Mouse (Mus musculus) megakaryocyte, embryonic 14.5 days (primary cell): ENCODE data around the gene Etnk1. TPM values are rescaled to one million over a fixed set of nuclear protein-coding genes. Genes with fewer than 3 reads are reported as not detected.
"Not testable (repeated sequence)": the region's sequence is repeated elsewhere in the genome, so short reads cannot be mapped to it uniquely, and the experiment has no call there.

Source experiments
- H3K27me3 ChIP-seq: replicated peaks from 2 replicates; pipeline ENCODE3; 2012; ENCODE audit warnings: inconsistent platforms
- H3K36me3 ChIP-seq: replicated peaks from 2 replicates; pipeline ENCODE3; 2012; ENCODE audit warnings: low read length, inconsistent platforms, mixed read lengths
- H3K4me1 ChIP-seq: 2 replicates; pipeline ENCODE4 v1.6.1; 2012; ENCODE audit warnings: inconsistent platforms
- H3K4me3 ChIP-seq: replicated peaks from 2 replicates; pipeline ENCODE3; 2012; ENCODE audit warnings: moderate library complexity, mild to moderate bottlenecking, inconsistent platforms
- H3K9me3 ChIP-seq: 2 replicates; pipeline ENCODE4 v1.6.1; 2012; ENCODE audit warnings: inconsistent platforms
- FLI1 ChIP-seq: IDR thresholded peaks from 2 replicates; pipeline ENCODE4 v1.6.1; 2012; ENCODE audit warnings: low read length, inconsistent platforms, mixed read lengths
- GATA1 ChIP-seq: IDR thresholded peaks from 3 replicates; pipeline ENCODE4 v1.6.1; 2012; ENCODE audit warnings: mixed read lengths, low read length, inconsistent platforms, borderline replicate concordance
- polyA plus RNA-seq: library from polyadenylated mRNA; stranded (reverse); fragments of >175 nt; gene quantifications from 2 replicates; pipeline ENCODE4 v1.2.3, GENCODE M21; 2012; ENCODE audit warnings: low replicate concordance; ENCODE audit not compliant: insufficient read depth

Gene Etnk1
- polyA plus RNA-seq, 1 experiment = 3.1 TPM

DNA sequence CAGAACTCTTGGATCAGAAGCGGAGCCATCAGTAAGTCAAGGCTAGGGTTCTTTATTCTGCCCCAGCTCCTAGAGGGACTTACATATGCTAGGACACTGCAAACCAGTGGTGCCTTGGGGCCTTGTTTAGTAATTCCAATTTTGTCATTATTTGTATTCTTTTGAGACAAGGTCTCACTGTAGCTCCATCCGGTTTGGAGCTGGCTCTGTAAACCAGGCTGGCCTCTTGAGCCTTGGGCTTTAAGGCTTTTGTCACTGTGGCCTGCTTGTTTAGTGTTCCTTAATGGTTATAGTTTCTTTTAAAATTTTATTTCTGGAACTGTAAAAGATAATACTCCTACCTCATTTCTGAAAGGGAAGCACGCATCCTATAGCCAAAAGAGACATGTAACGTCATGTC lies 2.4 kb downstream of the Etnk1 start:
- H3K27me3 ChIP-seq = no peaks in the 10 kb centered on the region
- peaks cover 69% of the 10 kb centered on the region for H3K4me1 ChIP-seq
- TF ChIP-seq FLI1 (no peak), GATA1 (no peak)
- peak overlapping the region; percentile 99 for H3K4me3 ChIP-seq
- no peaks in the 10 kb centered on the region for H3K9me3 ChIP-seq
- peaks cover 38% of the 10 kb centered on the region for H3K36me3 ChIP-seq

DNA sequence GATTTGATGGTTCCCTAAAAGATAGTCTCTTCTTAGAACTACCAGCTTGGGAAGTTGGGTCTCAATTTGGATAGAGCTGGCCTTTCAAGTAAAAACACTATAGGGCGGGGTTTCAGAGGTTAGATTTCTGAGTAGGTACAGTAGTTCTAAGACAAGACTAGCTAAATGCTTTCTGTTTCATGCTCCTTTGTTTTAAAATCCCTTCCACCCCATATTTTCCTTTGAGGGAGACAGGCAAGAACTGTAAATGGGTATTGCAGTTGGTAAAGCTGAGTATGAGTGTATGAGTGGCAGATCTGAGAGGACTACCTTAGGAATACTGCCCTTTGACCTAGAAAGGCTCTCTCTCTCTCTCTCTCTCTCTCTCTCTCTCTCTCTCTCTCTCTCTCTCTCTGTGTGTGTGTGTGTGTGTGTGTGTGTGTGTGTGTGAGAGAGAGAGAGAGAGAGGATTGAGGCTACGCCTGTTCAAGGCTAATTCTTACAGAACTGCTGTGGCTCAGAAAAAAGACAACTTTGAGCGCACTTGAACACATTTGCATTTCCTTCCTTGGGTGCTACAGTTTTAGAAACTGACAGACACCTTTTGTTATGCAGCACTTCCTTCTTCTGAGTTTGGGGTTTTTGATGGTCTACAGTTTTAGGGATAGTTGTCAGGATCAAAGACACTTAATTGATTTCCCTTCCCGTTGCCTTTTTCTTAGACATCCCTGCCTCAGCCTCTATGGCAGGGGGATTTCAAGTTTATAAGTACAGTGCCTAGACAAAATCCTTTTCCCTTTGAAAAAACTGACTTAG lies 3.3 kb downstream of the Etnk1 start:
- peak overlapping the region; percentile 75 for H3K4me3 ChIP-seq
- H3K4me1 ChIP-seq = peaks cover 73% of the 10 kb centered on the region
- H3K36me3 ChIP-seq = peaks cover 44% of the 10 kb centered on the region
- no peak for TF ChIP-seq FLI1
- no peak for TF ChIP-seq GATA1
- H3K27me3 ChIP-seq = no peaks in the 10 kb centered on the region
- H3K9me3 ChIP-seq = no peaks in the 10 kb centered on the region

DNA sequence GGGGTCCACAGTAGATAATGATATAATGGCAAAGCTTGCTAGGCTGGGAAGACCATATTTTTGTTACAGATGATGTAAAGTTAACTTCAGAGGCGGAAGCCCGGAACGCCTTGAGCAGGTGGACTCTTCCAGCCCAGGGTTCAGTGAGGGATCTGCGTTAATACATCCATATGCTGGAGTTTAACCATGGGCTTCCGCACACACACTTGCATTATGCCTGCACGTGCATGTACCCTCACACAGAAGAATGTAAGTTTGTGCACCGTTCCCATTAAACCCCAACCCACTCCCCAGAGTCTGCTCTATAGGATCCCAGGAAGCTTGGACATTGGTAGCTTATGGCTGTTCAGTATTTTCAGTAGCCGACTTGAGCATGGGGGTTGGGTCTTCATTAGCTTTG lies 4.0 kb downstream of the Etnk1 start:
- no peaks in the 10 kb centered on the region for H3K9me3 ChIP-seq
- no peaks in the 10 kb centered on the region for H3K27me3 ChIP-seq
- peak overlapping the region; percentile 80 for H3K4me3 ChIP-seq
- H3K36me3 ChIP-seq = peaks cover 50% of the 10 kb centered on the region
- H3K4me1 ChIP-seq = peaks cover 77% of the 10 kb centered on the region
- TF ChIP-seq GATA1 = no peak
- TF ChIP-seq FLI1 = no peak

DNA sequence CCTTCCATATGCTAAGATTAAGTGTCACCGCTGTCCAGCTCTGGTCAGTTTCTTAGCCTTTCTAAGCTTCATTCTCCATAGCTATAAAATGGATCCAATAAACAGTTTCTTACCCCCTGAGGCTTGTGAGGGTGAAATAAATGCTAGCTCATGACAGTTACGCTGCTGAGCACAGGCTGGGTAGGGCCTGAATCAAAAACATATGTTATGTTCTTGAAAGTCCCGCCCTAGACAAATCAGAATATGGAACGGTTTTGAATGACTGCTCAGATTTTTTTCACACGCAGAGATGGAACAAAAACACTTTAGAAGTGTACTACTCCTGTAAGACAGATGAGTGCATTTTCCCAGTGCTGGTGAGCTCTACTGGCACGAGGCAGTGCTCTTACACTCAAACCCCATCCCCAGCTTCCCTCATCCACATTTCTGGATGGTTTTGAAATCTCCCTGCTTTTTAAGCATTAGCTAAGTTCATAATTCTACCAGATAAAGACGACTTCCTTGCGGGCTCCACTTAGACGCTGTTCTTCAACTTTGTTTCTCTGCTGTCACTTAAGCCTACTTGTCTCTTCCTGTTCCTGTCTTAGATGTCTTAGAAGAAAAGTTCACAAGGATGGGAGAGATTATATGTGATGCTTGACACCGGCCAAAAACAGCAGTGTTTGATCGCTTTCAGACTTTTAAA lies 4.9 kb downstream of the Etnk1 start:
- Histone ChIP-seq H3K9me3 (no peaks in the 10 kb centered on the region), H3K4me3 (peak overlapping the region; percentile 80), H3K4me1 (peaks cover 80% of the 10 kb centered on the region), H3K27me3 (no peaks in the 10 kb centered on the region), H3K36me3 (peaks cover 59% of the 10 kb centered on the region)
- no peak for TF ChIP-seq GATA1
- no peak for TF ChIP-seq FLI1

DNA sequence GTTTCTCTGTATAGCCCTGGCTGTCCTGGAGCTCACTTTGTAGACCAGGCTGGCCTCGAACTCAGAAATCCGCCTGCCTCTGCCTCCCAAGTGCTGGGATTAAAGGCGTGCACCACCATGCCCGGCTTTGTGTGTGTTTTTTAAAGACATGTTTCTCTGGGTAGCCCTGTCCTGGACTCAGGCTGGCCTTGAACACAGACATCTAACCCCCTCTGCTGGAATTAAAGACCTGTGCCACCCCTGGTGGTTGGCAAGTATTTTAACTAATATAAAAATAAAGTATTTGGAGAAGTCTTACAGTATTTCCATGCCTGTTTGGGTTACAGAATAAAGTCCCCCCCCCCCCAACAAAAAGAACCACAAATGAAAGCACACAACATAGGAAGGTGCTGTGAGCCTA lies 5.7 kb downstream of the Etnk1 start:
- H3K9me3 ChIP-seq, H3K4me3 ChIP-seq, H3K27me3 ChIP-seq: not testable (repeated sequence)
- peaks cover 67% of the 10 kb centered on the region for H3K36me3 ChIP-seq
- H3K4me1 ChIP-seq = peaks cover 88% of the 10 kb centered on the region

DNA sequence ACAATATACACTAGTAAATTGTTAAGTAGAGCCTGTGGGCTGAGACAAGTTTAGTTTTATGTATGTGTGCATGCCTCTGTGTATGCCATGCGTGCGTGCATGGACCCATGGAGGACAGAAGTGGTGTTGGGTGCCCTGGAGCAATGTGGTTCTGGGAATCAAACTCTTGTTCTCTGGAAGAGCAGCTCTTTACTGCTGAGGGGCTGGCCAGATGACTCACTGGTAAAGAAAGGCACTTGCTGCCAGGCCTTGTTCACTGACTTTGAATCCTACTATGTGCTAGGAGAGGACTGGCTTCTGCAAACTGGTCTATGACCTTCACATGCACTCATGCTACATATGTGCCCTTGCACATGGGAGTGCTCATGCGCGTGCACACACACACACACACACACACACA lies 7.2 kb downstream of the Etnk1 start:
- H3K36me3 ChIP-seq = peaks cover 80% of the 10 kb centered on the region
- no peaks in the 10 kb centered on the region for H3K9me3 ChIP-seq
- peaks cover 97% of the 10 kb centered on the region for H3K4me1 ChIP-seq
- TF ChIP-seq FLI1 = no peak
- no peak for TF ChIP-seq GATA1
- H3K27me3 ChIP-seq = no peaks in the 10 kb centered on the region
- no peak overlapping the region for H3K4me3 ChIP-seq

DNA sequence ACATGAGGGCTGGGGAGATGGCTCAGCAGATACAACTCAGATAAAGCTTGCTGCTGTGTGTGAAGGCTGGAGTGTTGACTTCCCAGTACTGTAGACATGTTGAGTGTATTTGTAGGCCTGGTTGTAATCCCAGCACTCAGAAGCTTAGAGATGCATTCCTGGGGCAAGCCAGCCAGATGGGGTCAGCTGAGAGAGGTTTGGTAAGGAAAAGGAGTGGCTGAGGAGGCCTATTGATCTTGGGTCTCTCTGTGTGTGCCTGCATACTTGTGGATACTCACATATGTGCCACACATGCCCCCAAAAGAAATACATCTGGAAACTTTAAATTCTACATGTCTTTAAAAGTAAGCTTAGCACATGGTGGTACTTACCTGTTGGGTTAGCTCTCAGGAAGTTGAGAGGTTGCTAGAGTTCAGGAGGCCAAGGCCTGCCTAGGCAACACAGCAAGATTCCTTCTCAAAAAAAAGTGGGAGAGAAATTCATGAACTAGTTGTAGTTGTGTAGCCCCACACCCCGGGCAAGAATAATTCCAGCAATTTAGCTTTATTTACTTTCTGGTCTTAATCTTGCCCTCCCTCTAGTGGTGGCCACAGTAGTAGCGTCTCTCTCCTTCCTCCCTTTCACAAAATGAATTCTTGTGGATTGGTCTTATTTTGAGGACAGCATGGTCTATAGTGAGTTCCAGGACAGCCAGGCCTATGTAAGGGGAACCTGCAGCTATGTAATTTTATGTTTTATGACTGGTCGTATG lies 8.1 kb downstream of the Etnk1 start:
- no peak for TF ChIP-seq GATA1
- TF ChIP-seq FLI1 = no peak
- Histone ChIP-seq H3K27me3 (no peaks in the 10 kb centered on the region), H3K9me3 (no peaks in the 10 kb centered on the region), H3K4me3 (no peak overlapping the region), H3K36me3 (peaks cover 86% of the 10 kb centered on the region), H3K4me1 (peaks cover 97% of the 10 kb centered on the region)

DNA sequence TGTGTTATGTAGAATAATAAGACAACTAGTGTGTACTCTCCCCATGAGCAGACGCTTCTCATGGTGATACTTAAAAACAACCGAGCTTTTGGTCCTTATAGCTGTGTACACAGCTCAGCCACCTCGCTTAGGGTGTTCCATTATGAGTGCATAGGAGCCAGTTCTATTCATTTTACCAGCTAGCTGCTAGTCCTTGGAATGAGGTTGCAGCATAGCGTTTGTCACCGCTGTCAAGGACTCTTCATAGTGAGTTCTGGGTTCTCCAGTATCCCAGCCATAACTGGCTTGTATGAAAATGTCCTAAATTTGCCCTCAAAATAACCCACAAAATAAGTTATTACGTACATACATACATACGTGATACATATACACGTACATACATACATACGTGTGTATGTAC lies 9.1 kb downstream of the Etnk1 start:
- Histone ChIP-seq H3K36me3 (peaks cover 88% of the 10 kb centered on the region), H3K9me3 (no peaks in the 10 kb centered on the region), H3K4me1 (peaks cover 90% of the 10 kb centered on the region), H3K27me3 (no peaks in the 10 kb centered on the region), H3K4me3 (no peak overlapping the region)
- TF ChIP-seq FLI1 = no peak
- TF ChIP-seq GATA1 = no peak

DNA sequence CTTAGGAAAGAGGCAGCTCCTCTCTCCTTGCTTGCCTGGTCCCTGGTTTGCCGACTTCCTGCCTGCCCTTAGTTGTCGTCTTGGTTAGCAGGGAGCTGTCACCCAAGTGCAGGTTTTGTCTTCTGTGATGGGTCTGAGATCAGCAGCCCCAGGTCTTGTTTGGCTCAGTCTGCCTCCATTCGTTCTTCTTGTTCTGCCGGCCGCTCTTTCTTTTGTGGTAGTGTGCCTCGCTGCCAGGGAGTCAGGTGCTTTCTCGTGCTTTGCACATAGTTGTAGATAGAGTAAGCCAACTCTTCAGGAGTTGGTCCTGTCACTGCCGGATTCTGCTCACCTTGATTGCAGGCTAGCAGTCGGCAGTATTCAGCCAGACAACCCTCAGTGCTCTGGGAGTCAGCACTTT lies 9.6 kb downstream of the Etnk1 start:
- Histone ChIP-seq H3K27me3 (no peaks in the 10 kb centered on the region), H3K36me3 (peaks cover 88% of the 10 kb centered on the region), H3K4me3 (peak overlapping the region; percentile 64), H3K9me3 (no peaks in the 10 kb centered on the region), H3K4me1 (peaks cover 85% of the 10 kb centered on the region)
- TF ChIP-seq FLI1 = no peak
- TF ChIP-seq GATA1 = no peak

DNA sequence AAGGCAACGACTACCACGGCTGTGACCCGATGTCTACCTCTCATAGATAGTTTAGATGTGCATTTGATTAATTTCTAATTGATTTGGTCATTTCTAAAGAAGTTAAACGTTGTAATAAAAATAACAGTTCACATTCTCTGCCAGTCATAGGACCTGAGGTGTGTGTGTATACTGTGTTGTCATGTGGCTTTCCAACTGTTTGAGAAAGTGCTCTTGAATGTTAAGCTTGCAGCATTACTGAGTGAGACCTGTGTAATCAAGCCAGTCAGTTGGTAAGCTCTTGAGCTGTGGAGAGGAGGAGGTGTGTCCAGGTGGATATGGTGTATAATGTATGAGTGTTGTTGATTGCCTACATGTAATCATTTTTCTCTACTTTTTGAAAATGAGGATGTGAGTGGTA lies 12.2 kb downstream of the Etnk1 start:
- peaks cover 94% of the 10 kb centered on the region for H3K36me3 ChIP-seq
- TF ChIP-seq GATA1 (no peak), FLI1 (no peak)
- H3K9me3 ChIP-seq = no peaks in the 10 kb centered on the region
- H3K4me3 ChIP-seq = no peak overlapping the region
- no peaks in the 10 kb centered on the region for H3K27me3 ChIP-seq
- H3K4me1 ChIP-seq = peaks cover 80% of the 10 kb centered on the region
